Mouse (Mus musculus) retina, postnatal 7 days (tissue): ENCODE measurements around the gene Fthl17d.
"Not testable (repeated sequence)": the region's sequence is repeated elsewhere in the genome, so short reads cannot be mapped to it uniquely, and the experiment has no call there.

Experiments used
- DNase-seq: peaks from one replicate; pipeline ENCODE4 v3.0.0-alpha.2; 2012; ENCODE audit warnings: low read depth, low spot score

Fthl17d gene

GRCm38 (mm10) chrX:8986655-8987054 lies at the start of gene Fthl17d:
Fthl17d (minus strand) TSS chrX:8986755.
- not testable (repeated sequence) for DNase-seq

GRCm38 (mm10) chrX:9033193-9033592 lies 46.6 kb upstream of the Fthl17d start, which contains the start of gene Fthl17e:
Fthl17e (plus strand) TSS chrX:9033493.
- DNase-seq = not testable (repeated sequence)

- no peak for DNase-seq
Observed at GRCm38 (mm10) chrX:9019481-9019880, 32.9 kb upstream of the Fthl17d start.

- no peak for DNase-seq
Observed at GRCm38 (mm10) chrX:9016079-9016478, 29.5 kb upstream of the Fthl17d start.

GRCm38 (mm10) chrX:8976459-8976858 lies 10.1 kb downstream of the Fthl17d start, which contains the start of gene Fthl17c:
Fthl17c (minus strand) TSS chrX:8976559.
- DNase-seq = not testable (repeated sequence)

GRCm38 (mm10) chrX:8964618-8965017 lies 21.9 kb downstream of the Fthl17d start:
- DNase-seq = not testable (repeated sequence)

GRCm38 (mm10) chrX:8962875-8963274 lies 23.7 kb downstream of the Fthl17d start, which contains the start of gene Fthl17b:
Fthl17b (minus strand) TSS chrX:8962975.
- not testable (repeated sequence) for DNase-seq

GRCm38 (mm10) chrX:8948130-8948805 lies 38.3 kb downstream of the Fthl17d start:
- DNase-seq = peak; percentile 54

- no peak for DNase-seq
Observed at GRCm38 (mm10) chrX:8944041-8944440, 42.5 kb downstream of the Fthl17d start.
